Mouse (Mus musculus): ENCODE data around the gene Frmd4a. TPM values are rescaled to one million over a fixed set of nuclear protein-coding genes. Genes with fewer than 3 reads are reported as not detected.

Frmd4a gene
- polyA plus RNA-seq, 1 experiment from 2014 or later: 3.8 TPM

DNA sequence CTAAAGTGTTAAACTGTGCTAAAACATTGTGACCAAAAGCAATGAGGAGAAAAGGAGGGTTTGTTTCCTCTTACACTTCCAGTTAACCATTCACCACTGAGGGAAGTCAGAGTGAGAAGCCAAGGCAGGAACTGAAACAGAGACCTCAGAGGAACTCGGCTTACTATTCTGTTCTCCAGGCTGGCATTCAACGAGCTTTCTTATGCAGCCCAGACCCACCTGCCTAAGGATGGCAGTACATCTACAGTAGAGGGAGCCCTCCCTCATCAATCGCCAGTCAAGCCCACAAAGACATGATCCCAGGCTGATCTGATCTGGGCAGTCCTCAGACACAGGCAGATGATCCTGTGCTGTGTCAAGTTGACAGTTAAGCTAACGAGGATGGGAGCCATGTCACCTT is 555.9 kb downstream of the Frmd4a start:
- WGBS: 45% methylated on average over 4 of the region's 4 CpGs
- TF ChIP-seq CTCF (IDR thresholded peaks at IDR 0.05; ENCODE audit: low read depth) (peak; percentile 40), EP300 (optimal IDR thresholded peaks at IDR 0.05) (no peak)
- no peaks in the 10 kb centered on the region for H3K9me3 ChIP-seq (ENCODE audit: control insufficient read depth, low read length)
- H3K4me2 ChIP-seq (replicated peaks; ENCODE audit: low read depth): no peak overlapping the region
- H3K9ac ChIP-seq (ENCODE audit: low read length): no peak overlapping the region
- no peaks in the 10 kb centered on the region; the same call in 1 of the 2 replicates for H3K4me1 ChIP-seq (replicated peaks; ENCODE audit: control insufficient read depth, insufficient read depth)
- ATAC-seq (ENCODE audit: low FRiP score, low TSS enrichment) (no peak), DNase-seq (ENCODE audit: low spot score) (no peak)
- peaks cover 12% of the 10 kb centered on the region for H3K36me3 ChIP-seq (ENCODE audit: control insufficient read depth, insufficient read depth, low read length)
- no peaks in the 10 kb centered on the region for H3K27me3 ChIP-seq (ENCODE audit: control insufficient read depth, insufficient read depth, low read length)
- no peak overlapping the region for H3K4me3 ChIP-seq (ENCODE audit: low read depth, low read length)
- no peak overlapping the region for H3K27ac ChIP-seq (replicated peaks)

- TF ChIP-seq CTCF (IDR thresholded peaks at IDR 0.05; ENCODE audit: low read depth) (no peak), EP300 (optimal IDR thresholded peaks at IDR 0.05) (no peak)
- DNase-seq (ENCODE audit: low spot score) (no peak), ATAC-seq (ENCODE audit: low FRiP score, low TSS enrichment) (no peak)
- H3K9me3 ChIP-seq (ENCODE audit: control insufficient read depth, low read length): no peaks in the 10 kb centered on the region
- H3K4me1 ChIP-seq (replicated peaks; ENCODE audit: control insufficient read depth, insufficient read depth): no peaks in the 10 kb centered on the region
- H3K27ac ChIP-seq (replicated peaks): no peak overlapping the region
- H3K36me3 ChIP-seq (ENCODE audit: control insufficient read depth, insufficient read depth, low read length): peaks cover 12% of the 10 kb centered on the region
- H3K27me3 ChIP-seq (ENCODE audit: control insufficient read depth, insufficient read depth, low read length): no peaks in the 10 kb centered on the region
- H3K9ac ChIP-seq (ENCODE audit: low read length): no peak overlapping the region
- no peak overlapping the region for H3K4me3 ChIP-seq (ENCODE audit: low read depth, low read length)
- WGBS: 95% methylated on average over 5 of the region's 5 CpGs
- no peak overlapping the region for H3K4me2 ChIP-seq (replicated peaks; ENCODE audit: low read depth)
Measured at GRCm38 (mm10) chr2:4574251-4574650, 556.7 kb downstream of the Frmd4a start.

DNA sequence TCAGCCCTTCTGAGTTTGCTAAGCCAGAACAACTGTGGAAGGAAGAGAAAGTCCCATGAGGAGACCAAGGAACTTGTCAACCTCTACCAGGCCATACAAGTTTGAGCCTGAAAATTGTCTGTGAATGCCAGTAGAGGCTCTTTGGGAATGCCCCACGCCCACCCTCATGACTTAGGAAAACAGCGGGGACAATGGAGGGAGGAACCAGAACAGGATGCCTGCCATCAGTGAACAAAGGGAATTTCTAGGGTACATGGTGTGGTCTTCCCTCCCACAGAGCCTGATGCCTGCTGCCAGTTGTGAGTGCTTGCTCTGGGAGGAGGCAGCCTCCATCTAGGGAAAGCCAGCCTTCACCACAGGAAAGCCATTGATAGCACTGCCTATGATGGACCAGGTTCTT is 557.6 kb downstream of the Frmd4a start:
- no peaks in the 10 kb centered on the region for H3K4me1 ChIP-seq (replicated peaks; ENCODE audit: control insufficient read depth, insufficient read depth)
- no peak overlapping the region for H3K4me3 ChIP-seq (ENCODE audit: low read depth, low read length)
- ATAC-seq (ENCODE audit: low FRiP score, low TSS enrichment) (no peak), DNase-seq (ENCODE audit: low spot score) (no peak)
- H3K36me3 ChIP-seq (ENCODE audit: control insufficient read depth, insufficient read depth, low read length): peaks cover 12% of the 10 kb centered on the region
- TF ChIP-seq CTCF (IDR thresholded peaks at IDR 0.05; ENCODE audit: low read depth): no peak
- no peak for TF ChIP-seq EP300 (optimal IDR thresholded peaks at IDR 0.05)
- H3K27me3 ChIP-seq (ENCODE audit: control insufficient read depth, insufficient read depth, low read length): no peaks in the 10 kb centered on the region
- no peak overlapping the region for H3K4me2 ChIP-seq (replicated peaks; ENCODE audit: low read depth)
- WGBS: 79% methylated on average over 2 of the region's 2 CpGs
- H3K9me3 ChIP-seq (ENCODE audit: control insufficient read depth, low read length): no peaks in the 10 kb centered on the region
- no peak overlapping the region for H3K9ac ChIP-seq (ENCODE audit: low read length)
- no peak overlapping the region for H3K27ac ChIP-seq (replicated peaks)

- Histone ChIP-seq H3K9me3 (ENCODE audit: control insufficient read depth, low read length) (no peaks in the 10 kb centered on the region), H3K27ac (replicated peaks) (no peak overlapping the region), H3K4me3 (ENCODE audit: low read depth, low read length) (no peak overlapping the region), H3K4me1 (replicated peaks; ENCODE audit: control insufficient read depth, insufficient read depth) (no peaks in the 10 kb centered on the region), H3K36me3 (ENCODE audit: control insufficient read depth, insufficient read depth, low read length) (peaks cover 12% of the 10 kb centered on the region), H3K4me2 (replicated peaks; ENCODE audit: low read depth) (no peak overlapping the region), H3K9ac (ENCODE audit: low read length) (no peak overlapping the region), H3K27me3 (ENCODE audit: control insufficient read depth, insufficient read depth, low read length) (no peaks in the 10 kb centered on the region)
- DNase-seq (ENCODE audit: low spot score) (no peak), ATAC-seq (ENCODE audit: low FRiP score, low TSS enrichment) (no peak)
- WGBS: 69% methylated on average over 7 of the region's 7 CpGs
- TF ChIP-seq EP300 (optimal IDR thresholded peaks at IDR 0.05): no peak
- no peak for TF ChIP-seq CTCF (IDR thresholded peaks at IDR 0.05; ENCODE audit: low read depth)
Measured at GRCm38 (mm10) chr2:4575975-4576374, 558.5 kb downstream of the Frmd4a start.

DNA sequence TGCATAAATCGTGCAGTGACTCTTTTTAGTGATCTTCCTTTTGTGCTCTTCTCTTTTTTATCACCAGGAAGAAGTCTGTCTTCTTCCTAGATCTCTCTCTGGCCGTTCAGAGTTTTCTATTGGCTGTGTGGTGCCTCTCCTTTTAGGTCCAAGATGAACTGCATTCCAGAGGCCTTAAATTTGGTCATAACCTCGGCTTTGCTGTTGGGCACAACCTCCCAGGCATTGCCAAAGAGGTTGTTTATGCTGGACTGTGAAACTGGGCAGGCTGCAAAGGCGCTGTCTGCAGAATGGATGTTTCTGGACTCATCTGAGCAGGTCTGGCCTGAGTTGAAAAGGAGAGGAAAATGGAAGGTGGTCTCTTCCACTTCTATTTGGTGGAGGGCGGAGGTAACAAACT is 560.8 kb downstream of the Frmd4a start:
- H3K27ac ChIP-seq (replicated peaks): peak overlapping the region; percentile 50
- ATAC-seq (ENCODE audit: low FRiP score, low TSS enrichment): peak; percentile 67; the same call in 1 of the 2 replicates
- no peaks in the 10 kb centered on the region for H3K4me1 ChIP-seq (replicated peaks; ENCODE audit: control insufficient read depth, insufficient read depth)
- 61% methylated on average over 5 of the region's 5 CpGs for WGBS
- H3K4me3 ChIP-seq (ENCODE audit: low read depth, low read length): no peak overlapping the region
- H3K4me2 ChIP-seq (replicated peaks; ENCODE audit: low read depth): no peak overlapping the region
- H3K9me3 ChIP-seq (ENCODE audit: control insufficient read depth, low read length): no peaks in the 10 kb centered on the region
- H3K27me3 ChIP-seq (ENCODE audit: control insufficient read depth, insufficient read depth, low read length): no peaks in the 10 kb centered on the region
- peaks cover 4% of the 10 kb centered on the region for H3K36me3 ChIP-seq (ENCODE audit: control insufficient read depth, insufficient read depth, low read length)
- no peak for DNase-seq (ENCODE audit: low spot score)
- TF ChIP-seq CTCF (IDR thresholded peaks at IDR 0.05; ENCODE audit: low read depth) (no peak), EP300 (optimal IDR thresholded peaks at IDR 0.05) (no peak)
- H3K9ac ChIP-seq (ENCODE audit: low read length): no peak overlapping the region

DNA sequence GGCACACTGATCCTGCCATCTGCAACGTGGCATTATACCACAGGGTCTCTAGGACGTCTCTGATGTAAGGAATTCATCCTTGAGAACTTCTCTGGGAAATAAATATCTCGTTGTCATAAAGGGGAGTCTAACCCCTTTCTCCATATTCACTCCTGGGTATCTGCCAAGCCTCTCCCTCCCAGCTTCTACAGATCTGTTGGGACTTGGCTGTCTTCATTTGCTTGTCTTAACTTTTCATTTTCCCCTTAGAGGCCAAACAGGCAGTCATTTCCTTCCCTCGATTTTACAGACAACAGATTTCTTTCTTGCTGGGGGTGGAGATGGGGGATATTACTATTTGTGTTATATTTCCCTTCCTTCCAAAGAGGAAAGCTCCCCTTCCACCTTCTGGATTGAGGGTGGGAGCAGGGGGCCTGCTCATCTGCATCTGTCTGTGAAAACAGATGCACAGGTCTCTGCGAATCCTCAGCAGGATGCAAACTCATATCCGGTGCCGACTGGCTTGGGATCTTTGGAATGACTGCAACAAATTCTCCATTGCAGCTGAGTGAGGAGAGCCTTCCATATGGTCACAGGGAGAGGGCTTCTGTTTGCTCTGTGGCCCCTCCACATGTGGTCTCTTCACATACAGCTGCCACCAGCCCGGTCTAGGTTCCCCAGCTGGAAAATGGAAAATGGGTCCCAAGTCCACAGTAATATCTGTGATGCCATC is 562.0 kb downstream of the Frmd4a start:
- no peak for ATAC-seq (ENCODE audit: low FRiP score, low TSS enrichment)
- peak overlapping the region; percentile 71 for H3K27ac ChIP-seq (replicated peaks)

More for the DNA sequence above, 562.0 kb downstream of the Frmd4a start:
- H3K9ac ChIP-seq (ENCODE audit: low read length): no peak overlapping the region
- H3K4me3 ChIP-seq (ENCODE audit: low read depth, low read length): no peak overlapping the region
- WGBS: 46% methylated on average over 8 of the region's 8 CpGs
- DNase-seq (ENCODE audit: low spot score): no peak
- no peak for TF ChIP-seq CTCF (IDR thresholded peaks at IDR 0.05; ENCODE audit: low read depth)
- no peak for TF ChIP-seq EP300 (optimal IDR thresholded peaks at IDR 0.05)
- H3K27me3 ChIP-seq (ENCODE audit: control insufficient read depth, insufficient read depth, low read length): no peaks in the 10 kb centered on the region
- no peaks in the 10 kb centered on the region; the same call in 1 of the 2 replicates for H3K36me3 ChIP-seq (ENCODE audit: control insufficient read depth, insufficient read depth, low read length)
- H3K9me3 ChIP-seq (ENCODE audit: control insufficient read depth, low read length): no peaks in the 10 kb centered on the region
- no peaks in the 10 kb centered on the region for H3K4me1 ChIP-seq (replicated peaks; ENCODE audit: control insufficient read depth, insufficient read depth)
- H3K4me2 ChIP-seq (replicated peaks; ENCODE audit: low read depth): no peak overlapping the region

Data from stomach, postnatal 0 days (tissue).